Mouse (Mus musculus) liver, adult (tissue): ENCODE results near the gene Leprot.
A peak's percentile ranks its signal among the peaks of the same experiment; 100 is the strongest.

Experiments
- GATA4 ChIP-seq: IDR thresholded peaks from 2 replicates; pipeline ENCODE4 v1.6.1; 2014; ENCODE audit warnings: mild to moderate bottlenecking, low read length; ENCODE audit not compliant: insufficient replicate concordance

The Leprot gene

DNA sequence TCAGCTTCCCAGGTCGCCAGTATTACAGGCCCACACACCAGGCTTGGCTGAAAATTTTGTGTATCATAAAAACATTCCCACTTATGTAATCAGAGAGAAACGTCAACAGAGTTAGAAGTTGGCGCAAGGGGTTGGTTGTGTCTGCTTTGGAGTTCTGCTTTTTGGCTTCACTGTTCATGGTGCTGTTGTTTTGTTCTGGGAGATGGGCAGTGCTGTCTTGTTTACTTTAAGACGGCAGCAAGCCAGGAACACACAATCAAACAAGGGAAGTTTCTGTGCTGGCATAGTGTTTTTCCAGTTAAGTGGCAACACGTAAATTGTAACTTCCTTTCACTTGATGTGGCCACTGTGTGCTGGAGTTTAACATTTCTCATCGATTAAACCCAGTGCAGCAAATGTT lies 47.0 kb downstream of the Leprot start:
- no peak for TF ChIP-seq GATA4

DNA sequence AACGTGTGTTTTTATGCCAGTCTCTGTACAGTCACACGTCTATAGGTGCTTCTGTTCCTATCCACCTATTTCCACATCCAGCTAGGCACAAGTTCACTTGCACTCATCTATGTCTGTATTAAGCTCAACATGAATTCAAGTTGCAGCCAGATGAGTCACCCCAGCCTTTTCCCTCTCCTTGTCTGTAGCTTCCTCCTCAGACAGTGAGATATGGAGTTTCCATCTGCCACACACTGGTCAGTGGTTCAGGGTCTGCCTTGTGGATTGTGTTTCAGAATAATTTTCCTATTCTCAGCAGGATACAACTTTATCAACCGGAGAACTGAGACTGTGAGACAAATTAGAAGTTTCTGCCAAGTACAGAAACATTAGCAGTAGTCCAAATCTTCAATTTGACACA lies 49.7 kb downstream of the Leprot start:
- TF ChIP-seq GATA4, result peak; percentile 74; the same call in 1 of the 2 replicates

DNA sequence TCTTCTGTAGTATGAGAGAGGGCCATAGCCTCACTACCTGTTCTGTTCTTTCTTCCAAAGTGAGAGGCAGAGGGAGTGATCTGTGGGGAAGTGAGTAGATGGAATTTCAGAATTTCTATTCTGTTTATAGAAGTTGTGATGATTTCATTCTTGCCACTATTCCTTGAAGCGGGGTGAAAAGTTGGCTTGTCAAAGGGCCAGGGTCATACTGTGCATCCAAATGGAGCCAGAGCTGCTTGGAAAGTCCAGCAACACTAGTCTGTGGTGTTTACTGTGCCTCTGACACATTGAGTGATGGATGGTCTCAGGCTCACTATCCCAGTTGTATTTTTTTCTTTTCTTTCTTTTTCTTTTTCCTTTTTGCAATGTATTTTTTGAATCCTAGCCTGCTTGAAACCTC lies 51.9 kb downstream of the Leprot start:
- TF ChIP-seq GATA4, result no peak

DNA sequence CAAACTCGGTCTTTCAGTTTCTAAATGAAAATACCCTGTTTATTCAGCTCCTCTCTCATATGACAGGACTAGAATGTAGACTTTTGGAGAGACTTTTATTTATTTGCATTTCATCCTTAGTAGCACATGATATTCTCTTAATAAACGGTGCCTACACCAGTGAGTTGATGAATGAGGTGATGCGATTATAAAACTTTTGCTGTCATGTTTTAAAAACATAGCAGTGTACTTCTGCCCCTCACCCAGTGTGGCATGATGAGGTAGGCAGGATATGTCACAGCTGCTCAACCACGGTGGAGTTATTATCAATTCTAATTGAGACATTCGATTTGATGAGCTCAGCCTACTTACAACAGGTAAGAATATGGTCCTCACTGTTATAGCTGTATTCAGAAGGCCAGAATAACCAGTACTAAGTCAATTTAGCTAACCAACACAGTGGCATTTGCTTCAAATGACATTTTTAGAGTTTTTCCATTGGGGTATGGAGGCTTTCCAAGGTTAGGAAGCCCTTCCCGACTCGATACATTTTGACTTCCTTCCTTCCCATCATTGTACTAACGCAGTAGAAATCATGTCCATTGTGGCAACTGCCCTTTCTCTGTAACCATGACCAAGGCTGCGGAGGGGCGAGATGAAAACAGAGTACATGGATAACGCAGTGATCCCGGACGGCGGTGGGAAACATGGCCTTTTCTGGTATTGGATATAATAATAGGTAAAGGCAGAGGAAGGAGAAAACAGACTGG lies 53.5 kb downstream of the Leprot start:
- no peak for TF ChIP-seq GATA4

DNA sequence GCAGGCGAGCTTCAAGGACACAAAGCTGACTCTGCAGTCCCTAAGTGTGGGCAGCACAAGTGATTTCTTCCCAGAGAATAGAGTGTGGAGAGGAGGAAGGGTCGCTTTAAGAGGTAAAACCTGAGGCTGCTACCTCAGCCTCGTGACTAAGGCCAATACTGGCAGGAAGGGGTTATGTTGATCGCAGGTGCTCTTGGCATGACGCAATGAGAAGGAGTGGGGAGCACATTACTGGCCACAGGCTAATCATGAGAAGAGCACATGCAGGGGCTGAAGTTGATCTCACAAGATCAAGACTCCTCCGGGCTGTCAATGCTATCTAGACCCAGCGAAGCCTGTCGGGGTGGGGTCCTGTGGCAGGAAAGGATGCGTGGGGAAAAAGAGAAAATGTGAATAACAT lies 57.8 kb downstream of the Leprot start:
- TF ChIP-seq GATA4, result no peak

DNA sequence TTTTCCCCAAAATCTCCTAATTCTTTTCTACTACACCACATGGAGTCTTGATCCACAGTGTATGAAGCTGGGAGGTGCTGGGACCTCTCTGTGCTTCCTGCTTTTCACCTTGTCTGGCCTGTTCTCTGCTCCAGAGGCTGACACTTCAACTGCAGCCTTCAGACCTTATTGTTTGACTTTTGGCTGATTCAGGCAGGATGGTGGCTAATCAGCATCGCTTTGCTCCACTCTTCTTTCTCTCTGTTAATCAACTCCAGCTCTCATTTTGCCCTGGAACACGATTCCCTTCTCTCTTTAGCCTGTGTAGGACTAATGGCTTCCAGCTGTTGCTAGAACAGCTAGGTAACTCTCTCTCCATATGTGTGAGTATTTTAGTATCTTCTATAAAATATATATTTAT lies 59.7 kb downstream of the Leprot start:
- no peak for TF ChIP-seq GATA4

DNA sequence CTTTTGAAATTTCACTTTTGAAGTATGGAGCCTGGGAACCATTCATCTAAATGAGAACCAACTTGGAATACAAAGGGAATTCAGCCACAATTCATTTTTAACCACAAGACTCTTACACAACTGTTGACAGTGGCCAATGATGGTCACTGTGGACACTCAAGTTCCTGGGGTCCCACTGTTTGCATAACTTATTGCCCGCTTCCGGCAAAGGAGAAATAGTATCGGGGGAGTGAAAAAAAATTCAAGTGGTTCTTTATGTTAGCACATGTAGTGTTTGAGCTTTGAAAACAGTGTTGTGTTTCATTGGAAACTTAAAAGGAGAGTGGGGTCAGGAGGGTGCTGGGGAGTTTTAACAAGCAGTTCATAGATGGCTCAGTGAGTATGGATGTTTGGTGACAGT lies 60.4 kb downstream of the Leprot start:
- TF ChIP-seq GATA4, result no peak
